Mouse (Mus musculus) midbrain, embryonic 15.5 days (tissue): ENCODE measurements around the gene Btnl4. TPM values are rescaled to one million over a fixed set of nuclear protein-coding genes. Genes with fewer than 3 reads are reported as not detected.

Source experiments
- polyA plus RNA-seq: library from polyadenylated mRNA; unstranded; fragments of >200 nt; fragmentation: Nextera tagmentation; extraction: Ambion mirVana; gene quantifications from 2 replicates; pipeline ENCODE4 v1.2.1, GENCODE M21; 2015

Gene Btnl4
- polyA plus RNA-seq, 1 experiment from 2014 or later = not detected

Other genes starting within 250 kb of the Btnl4 start
- 0.06 and 0.18 TPM in 2 replicates for gene H2-Ob, start 238.4 kb downstream of the Btnl4 start, polyA plus RNA-seq
- 1.4 and 2.3 TPM in 2 replicates for gene H2-Ab1, start 219.6 kb downstream of the Btnl4 start, polyA plus RNA-seq
- gene H2-Aa, start 189.5 kb downstream of the Btnl4 start, polyA plus RNA-seq = 0.30 and 0.61 TPM in 2 replicates
- gene H2-Eb1, start 171.5 kb downstream of the Btnl4 start, polyA plus RNA-seq = 2.9 and 3.1 TPM in 2 replicates
- 0.08 and 0.19 TPM in 2 replicates for gene H2-Eb2, start 151.7 kb downstream of the Btnl4 start, polyA plus RNA-seq
- gene Btnl2, start 122.5 kb downstream of the Btnl4 start, polyA plus RNA-seq = not detected in 2 replicates
- gene Btnl1, start 100.2 kb downstream of the Btnl4 start, polyA plus RNA-seq = not detected in 2 replicates
- 5.8 and 7.1 TPM in 2 replicates for gene BC051142, start 78.5 kb downstream of the Btnl4 start, polyA plus RNA-seq
- not detected in 2 replicates for gene Btnl6, start 40.0 kb upstream of the Btnl4 start, polyA plus RNA-seq
- gene Notch4, start 87.0 kb upstream of the Btnl4 start, polyA plus RNA-seq = 7.2 and 11.8 TPM in 2 replicates
- 3.8 and 5.1 TPM in 2 replicates for gene Gpsm3, start 112.5 kb upstream of the Btnl4 start, polyA plus RNA-seq
- gene Pbx2, start 113.9 kb upstream of the Btnl4 start, polyA plus RNA-seq = 10.2 and 10.7 TPM in 2 replicates
- gene Ager, start 120.5 kb upstream of the Btnl4 start, polyA plus RNA-seq = 1.7 and 1.8 TPM in 2 replicates
- gene Rnf5, start 126.4 kb upstream of the Btnl4 start, polyA plus RNA-seq = 306 and 313 TPM in 2 replicates
- gene Agpat1, start 126.9 kb upstream of the Btnl4 start, polyA plus RNA-seq = 128 and 130 TPM in 2 replicates
- gene Egfl8, start 138.7 kb upstream of the Btnl4 start, polyA plus RNA-seq = 9.2 and 10.3 TPM in 2 replicates
- gene Ppt2, start 151.2 kb upstream of the Btnl4 start, polyA plus RNA-seq = 20.0 and 20.9 TPM in 2 replicates
- gene Prrt1, start 152.2 kb upstream of the Btnl4 start, polyA plus RNA-seq = 10.7 and 10.8 TPM in 2 replicates
- 14.6 and 16.0 TPM in 2 replicates for gene Fkbpl, start 167.4 kb upstream of the Btnl4 start, polyA plus RNA-seq
- 123 and 125 TPM in 2 replicates for gene Atf6b, start 169.8 kb upstream of the Btnl4 start, polyA plus RNA-seq
- 0.18 and 0.24 TPM in 2 replicates for gene Tnxb, start 193.2 kb upstream of the Btnl4 start, polyA plus RNA-seq